12 mouse cellular contexts compared by ENCODE assay signal in the genomic region with DNA sequence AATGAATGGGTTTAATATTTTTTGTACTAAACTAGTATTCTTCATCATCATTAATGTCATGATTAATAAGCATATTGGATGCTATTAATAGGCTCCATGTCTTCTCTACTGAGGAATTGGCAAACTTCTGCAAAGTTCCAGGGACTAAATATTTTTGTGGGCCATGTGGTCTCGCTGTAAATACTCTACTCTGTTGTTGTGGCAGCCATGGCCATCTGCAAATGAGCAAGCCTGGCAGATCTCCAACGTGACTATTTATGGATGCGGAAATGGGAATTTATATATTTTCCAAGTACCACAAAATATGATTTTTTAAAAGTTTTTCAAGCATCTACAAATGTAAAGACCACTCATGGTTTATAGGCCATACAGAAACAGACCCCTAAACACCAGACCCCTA. TPM values are rescaled to one million over a fixed set of nuclear protein-coding genes. Genes with fewer than 3 reads are reported as not detected.
DNase-seq lines count a peak whose midpoint lies in the region; ATAC-seq and TF ChIP-seq lines count a peak whose summit lies in the region.
"Had no signal": no experiment of that assay in that cellular context is flagged by ENCODE, and none has a peak within 500 bp of the region (broad histone marks: within the 10 kb centered on the region; RNA-seq: fewer than 3 reads in every experiment).

No protein-coding gene starts in this region.

- H3K9me3 ChIP-seq in embryonic facial prominence, embryonic 12.5 days = no peaks in the 10 kb centered on the region
- no peaks in the 10 kb centered on the region for H3K9me3 ChIP-seq in embryonic facial prominence, embryonic 10.5 days
- H3K9me3 ChIP-seq in kidney, postnatal 0 days (replicated peaks; ENCODE audit: low read length) = no peaks in the 10 kb centered on the region
- H3K9me3 ChIP-seq in kidney, embryonic 15.5 days (replicated peaks) = no peaks in the 10 kb centered on the region
- H3K9me3 ChIP-seq in midbrain, embryonic 14.5 days (ENCODE audit: control insufficient read depth, low read length) = no peaks in the 10 kb centered on the region
- H3K9me3 ChIP-seq: neural tube, embryonic 13.5 days had no signal

- DNase-seq in embryonic facial prominence, embryonic 10.5 days (ENCODE audit: low spot score) = no peak
- DNase-seq in kidney, postnatal 0 days (ENCODE audit: low spot score) = peak; percentile 78
- DNase-seq in right cerebral cortex, postnatal 14 days = peak; percentile 45
- no peak for DNase-seq in right cerebral cortex, postnatal 25 days
- DNase-seq in ovary, adult 18-20 months (ENCODE audit: low spot score) = no peak
- no peak for DNase-seq in midbrain, embryonic 14.5 days
- DNase-seq: kidney, postnatal 25 days; liver had no signal

- WGBS in embryonic facial prominence, embryonic 12.5 days = 79% methylated on average over 3 of the region's 3 CpGs
- 95% methylated on average over 3 of the region's 3 CpGs for WGBS in embryonic facial prominence, embryonic 10.5 days
- 67% methylated on average over 3 of the region's 3 CpGs for WGBS in kidney, postnatal 0 days
- 67% methylated on average over 3 of the region's 3 CpGs for WGBS in kidney, embryonic 15.5 days
- 95% methylated on average over 3 of the region's 3 CpGs for WGBS in midbrain, embryonic 14.5 days

- no peaks in the 10 kb centered on the region for H3K27me3 ChIP-seq in embryonic facial prominence, embryonic 12.5 days
- H3K27me3 ChIP-seq in embryonic facial prominence, embryonic 10.5 days (replicated peaks; ENCODE audit: low read depth, poor library complexity, severe bottlenecking) = no peaks in the 10 kb centered on the region
- no peaks in the 10 kb centered on the region for H3K27me3 ChIP-seq in kidney, postnatal 0 days (ENCODE audit: insufficient read depth, low read length)
- peaks cover 2% of the 10 kb centered on the region; the same call in 1 of the 2 replicates for H3K27me3 ChIP-seq in kidney, embryonic 15.5 days
- H3K27me3 ChIP-seq in midbrain, embryonic 14.5 days (ENCODE audit: control insufficient read depth, insufficient read depth, low read length) = no peaks in the 10 kb centered on the region
- H3K27me3 ChIP-seq: neural tube, embryonic 13.5 days had no signal

- TF ChIP-seq CTCF in kidney, postnatal 0 days (IDR thresholded peaks at IDR 0.05; ENCODE audit: low read depth) = no peak

- H3K4me1 ChIP-seq in embryonic facial prominence, embryonic 12.5 days = peaks cover 40% of the 10 kb centered on the region
- H3K4me1 ChIP-seq in embryonic facial prominence, embryonic 10.5 days = peaks cover 52% of the 10 kb centered on the region
- peaks cover 35% of the 10 kb centered on the region for H3K4me1 ChIP-seq in kidney, postnatal 0 days (replicated peaks; ENCODE audit: insufficient read depth, low read length)
- H3K4me1 ChIP-seq in kidney, embryonic 15.5 days = peaks cover 50% of the 10 kb centered on the region
- peaks cover 23% of the 10 kb centered on the region for H3K4me1 ChIP-seq in midbrain, embryonic 14.5 days (ENCODE audit: control insufficient read depth, insufficient read depth, low read length)

- peaks cover 21% of the 10 kb centered on the region; the same call in 1 of the 2 replicates for H3K36me3 ChIP-seq in embryonic facial prominence, embryonic 12.5 days
- H3K36me3 ChIP-seq in embryonic facial prominence, embryonic 10.5 days (replicated peaks) = peaks cover 31% of the 10 kb centered on the region
- H3K36me3 ChIP-seq in kidney, postnatal 0 days (ENCODE audit: insufficient read depth, low read length) = peaks cover 12% of the 10 kb centered on the region; the same call in 1 of the 2 replicates
- H3K36me3 ChIP-seq in kidney, embryonic 15.5 days = peaks cover 24% of the 10 kb centered on the region
- 0 out of 2 replicates have a peak, but pooled peaks cover 4% of the 10 kb centered on the region for H3K36me3 ChIP-seq in midbrain, embryonic 14.5 days (ENCODE audit: control insufficient read depth, insufficient read depth, low read length)

- H3K27ac ChIP-seq in embryonic facial prominence, embryonic 12.5 days = 0 out of 2 replicates have a peak overlapping the region, but pooled peaks have one; percentile 26
- no peak overlapping the region for H3K27ac ChIP-seq in embryonic facial prominence, embryonic 10.5 days (replicated peaks)
- no peak overlapping the region for H3K27ac ChIP-seq in kidney, postnatal 0 days
- no peak overlapping the region for H3K27ac ChIP-seq in kidney, embryonic 15.5 days
- no peak overlapping the region for H3K27ac ChIP-seq in midbrain, embryonic 14.5 days (replicated peaks; ENCODE audit: low read depth, low read length)

- no peak overlapping the region for H3K4me3 ChIP-seq in embryonic facial prominence, embryonic 12.5 days
- no peak overlapping the region for H3K4me3 ChIP-seq in embryonic facial prominence, embryonic 10.5 days
- H3K4me3 ChIP-seq in kidney, postnatal 0 days (replicated peaks; ENCODE audit: low read depth, low read length) = no peak overlapping the region
- H3K4me3 ChIP-seq in kidney, embryonic 15.5 days (replicated peaks) = no peak overlapping the region
- no peak overlapping the region for H3K4me3 ChIP-seq in midbrain, embryonic 14.5 days (replicated peaks; ENCODE audit: low read depth, low read length)
- H3K4me3 ChIP-seq: neural tube, embryonic 13.5 days had no signal

- no peak for ATAC-seq in embryonic facial prominence, embryonic 12.5 days (ENCODE audit: insufficient number of reproducible peaks, insufficient read depth, low FRiP score, low TSS enrichment)
- ATAC-seq in kidney, postnatal 0 days (replicated peaks; ENCODE audit: low FRiP score, low read depth) = no peak
- ATAC-seq in kidney, embryonic 15.5 days (replicated peaks; ENCODE audit: low FRiP score) = no peak
- no peak for ATAC-seq in midbrain, embryonic 14.5 days (ENCODE audit: low FRiP score, low TSS enrichment)

- H3K9ac ChIP-seq in embryonic facial prominence, embryonic 12.5 days = no peak overlapping the region
- no peak overlapping the region for H3K9ac ChIP-seq in kidney, postnatal 0 days (ENCODE audit: low read depth, low read length)
- no peak overlapping the region for H3K9ac ChIP-seq in kidney, embryonic 15.5 days
- H3K9ac ChIP-seq in midbrain, embryonic 14.5 days (replicated peaks; ENCODE audit: low read length) = no peak overlapping the region
- H3K9ac ChIP-seq: neural tube, embryonic 13.5 days had no signal

- no peak overlapping the region for H3K4me2 ChIP-seq in embryonic facial prominence, embryonic 12.5 days (replicated peaks)
- H3K4me2 ChIP-seq in kidney, postnatal 0 days (ENCODE audit: low read length) = no peak overlapping the region
- H3K4me2 ChIP-seq in kidney, embryonic 15.5 days = no peak overlapping the region
- H3K4me2 ChIP-seq in midbrain, embryonic 14.5 days (ENCODE audit: low read length) = no peak overlapping the region
- H3K4me2 ChIP-seq: midbrain, embryonic 11.5 days; neural tube, embryonic 13.5 days had no signal

RNA-seq across cellular contexts. Expression of gene Notch2, which starts 54.1 kb away (rescaled TPM):
- polyA plus RNA-seq in embryonic facial prominence, embryonic 12.5 days (2016; fragmentation: Nextera tagmentation; extraction: Ambion mirVana) = 38.8 and 42.1 TPM in 2 replicates
- 22.0 and 23.2 TPM in 2 replicates for polyA plus RNA-seq in embryonic facial prominence, embryonic 10.5 days (2016; fragmentation: Nextera tagmentation; extraction: Ambion mirVana)
- polyA plus RNA-seq in kidney, postnatal 0 days (2015; fragmentation: Nextera tagmentation; extraction: Ambion mirVana) = 25.2 and 26.0 TPM in 2 replicates
- 33.1 and 33.8 TPM in 2 replicates for polyA plus RNA-seq in kidney, embryonic 15.5 days (2015; fragmentation: Nextera tagmentation; extraction: Ambion mirVana)
- polyA plus RNA-seq in midbrain, embryonic 14.5 days (2014; fragmentation: Nextera tagmentation; extraction: Ambion mirVana) = 5.2 and 10.8 TPM in 2 replicates

Comparison
In these comparisons a context has a peak if more than half of its experiments do, and no peak if none do; other contexts are left out.
1. DNase-seq: peak in kidney, postnatal 0 days (single experiment) and right cerebral cortex, postnatal 14 days (single experiment); none in embryonic facial prominence, embryonic 10.5 days (single experiment), right cerebral cortex, postnatal 25 days (single experiment), ovary, adult 18-20 months (single experiment) and midbrain, embryonic 14.5 days (single experiment).